Mouse (Mus musculus) bone marrow macrophage, adult 2 months (primary cell): Measurements from ENCODE around the gene Abl2.

Source experiments
- CTCF ChIP-seq: IDR thresholded peaks from 2 replicates; pipeline ENCODE4 v1.5.1; 2012; ENCODE audit warnings: low read depth, mild to moderate bottlenecking, low read length, moderate library complexity
- POLR2A ChIP-seq: IDR thresholded peaks from 2 replicates; pipeline ENCODE4 v1.6.1; 2012; ENCODE audit warnings: mild to moderate bottlenecking, low read depth, low read length, borderline replicate concordance

GRCm38 (mm10) chr1:156624231-156624630, 65.6 kb downstream of the Abl2 start:
- TF ChIP-seq CTCF (no peak), POLR2A (no peak)
